ENCODE assay signal across 27 mouse cellular contexts in genomic region chr8:11454228-11454627, GRCm38 (mm10). TPM values are rescaled to one million over a fixed set of nuclear protein-coding genes. Genes with fewer than 3 reads are reported as not detected.
DNase-seq lines count a peak whose midpoint lies in the region; ATAC-seq and TF ChIP-seq lines count a peak whose summit lies in the region.
"Had no signal": no experiment of that assay in that cellular context is flagged by ENCODE, and none has a peak within 500 bp of the region (broad histone marks: within the 10 kb centered on the region; RNA-seq: fewer than 3 reads in every experiment).

No protein-coding gene starts in this region.

- peaks cover 19% of the 10 kb centered on the region for H3K27me3 ChIP-seq in hindbrain, embryonic 10.5 days (ENCODE audit: insufficient read depth, poor library complexity, severe bottlenecking)
- no peaks in the 10 kb centered on the region for H3K27me3 ChIP-seq in hindbrain, postnatal 0 days (ENCODE audit: insufficient read depth, low read length)
- H3K27me3 ChIP-seq in midbrain, embryonic 14.5 days (ENCODE audit: control insufficient read depth, insufficient read depth, low read length), result no peaks in the 10 kb centered on the region
- H3K27me3 ChIP-seq in midbrain, postnatal 0 days (ENCODE audit: insufficient read depth, low read length), result no peaks in the 10 kb centered on the region
- H3K27me3 ChIP-seq in embryonic facial prominence, embryonic 10.5 days (replicated peaks; ENCODE audit: low read depth, poor library complexity, severe bottlenecking), result peaks cover 14% of the 10 kb centered on the region
- H3K27me3 ChIP-seq: CH12.LX; forebrain, embryonic 12.5 days; forebrain, embryonic 15.5 days; heart, embryonic 13.5 days; hindbrain, embryonic 15.5 days; intestine, embryonic 15.5 days had no signal

- H3K27ac ChIP-seq in hindbrain, embryonic 10.5 days, result peak overlapping the region; percentile 46
- H3K27ac ChIP-seq in hindbrain, postnatal 0 days, result no peak overlapping the region
- H3K27ac ChIP-seq in midbrain, embryonic 14.5 days (replicated peaks; ENCODE audit: low read depth, low read length), result no peak overlapping the region
- no peak overlapping the region for H3K27ac ChIP-seq in midbrain, postnatal 0 days (ENCODE audit: low read depth, low read length)
- H3K27ac ChIP-seq in embryonic facial prominence, embryonic 10.5 days (replicated peaks), result peak overlapping the region; percentile 5; the same call in 1 of the 2 replicates
- H3K27ac ChIP-seq: forebrain, embryonic 12.5 days; forebrain, embryonic 15.5 days; heart, adult 2 months; heart, embryonic 10.5 days; heart, embryonic 13.5 days; hindbrain, embryonic 12.5 days; hindbrain, embryonic 15.5 days; intestine, embryonic 15.5 days had no signal

- DNase-seq in hindbrain, embryonic 10.5 days (ENCODE audit: low spot score), result peak; percentile 15
- DNase-seq in hindbrain, postnatal 0 days (ENCODE audit: low spot score), result no peak
- peak; percentile 16 for DNase-seq in midbrain, embryonic 14.5 days
- no peak for DNase-seq in midbrain, postnatal 0 days (ENCODE audit: low spot score)
- DNase-seq in embryonic facial prominence, embryonic 10.5 days (ENCODE audit: low spot score), result peak; percentile 21
- no peak for DNase-seq in cerebellum, adult 8-10 months
- DNase-seq: adrenal gland, adult 2 months; adrenal gland, postnatal 14 days; B cell, adult 2 months; cerebellum, adult 11 months; cerebellum, adult 2 months; cerebellum, postnatal 10 days; cerebellum, postnatal 36 days; embryo, embryonic 11 days; gastrocnemius, postnatal 10 days; gastrocnemius, postnatal 36 days; heart, adult 2 months; heart, postnatal 14 days; heart, postnatal 4 days had no signal

- no peaks in the 10 kb centered on the region for H3K9me3 ChIP-seq in hindbrain, embryonic 10.5 days
- no peaks in the 10 kb centered on the region for H3K9me3 ChIP-seq in hindbrain, postnatal 0 days (ENCODE audit: low read length)
- no peaks in the 10 kb centered on the region for H3K9me3 ChIP-seq in midbrain, embryonic 14.5 days (ENCODE audit: control insufficient read depth, low read length)
- H3K9me3 ChIP-seq in midbrain, postnatal 0 days (ENCODE audit: low read length), result no peaks in the 10 kb centered on the region
- H3K9me3 ChIP-seq in embryonic facial prominence, embryonic 10.5 days, result no peaks in the 10 kb centered on the region
- H3K9me3 ChIP-seq: forebrain, embryonic 12.5 days; forebrain, embryonic 15.5 days; heart, embryonic 10.5 days; heart, embryonic 13.5 days; hindbrain, embryonic 12.5 days; hindbrain, embryonic 15.5 days; intestine, embryonic 15.5 days had no signal

- H3K4me2 ChIP-seq in hindbrain, postnatal 0 days (ENCODE audit: low read depth, low read length), result no peak overlapping the region
- H3K4me2 ChIP-seq in midbrain, embryonic 14.5 days (ENCODE audit: low read length), result no peak overlapping the region
- H3K4me2 ChIP-seq in midbrain, postnatal 0 days (ENCODE audit: low read depth, low read length, poor library complexity, severe bottlenecking), result no peak overlapping the region
- H3K4me2 ChIP-seq: forebrain, embryonic 12.5 days; forebrain, embryonic 15.5 days; heart, embryonic 13.5 days; hindbrain, embryonic 12.5 days; hindbrain, embryonic 15.5 days; intestine, embryonic 15.5 days had no signal

- no peaks in the 10 kb centered on the region for H3K36me3 ChIP-seq in hindbrain, embryonic 10.5 days
- no peaks in the 10 kb centered on the region for H3K36me3 ChIP-seq in hindbrain, postnatal 0 days (ENCODE audit: insufficient read depth, low read length)
- H3K36me3 ChIP-seq in midbrain, embryonic 14.5 days (ENCODE audit: control insufficient read depth, insufficient read depth, low read length), result no peaks in the 10 kb centered on the region
- H3K36me3 ChIP-seq in midbrain, postnatal 0 days (ENCODE audit: insufficient read depth, low read length), result no peaks in the 10 kb centered on the region
- H3K36me3 ChIP-seq in embryonic facial prominence, embryonic 10.5 days (replicated peaks), result no peaks in the 10 kb centered on the region
- H3K36me3 ChIP-seq: forebrain, embryonic 12.5 days; forebrain, embryonic 15.5 days; hindbrain, embryonic 12.5 days; hindbrain, embryonic 15.5 days; intestine, embryonic 15.5 days had no signal

- H3K4me3 ChIP-seq in hindbrain, embryonic 10.5 days, result no peak overlapping the region
- no peak overlapping the region for H3K4me3 ChIP-seq in hindbrain, postnatal 0 days (ENCODE audit: low read length)
- no peak overlapping the region for H3K4me3 ChIP-seq in midbrain, embryonic 14.5 days (replicated peaks; ENCODE audit: low read depth, low read length)
- H3K4me3 ChIP-seq in midbrain, postnatal 0 days (ENCODE audit: low read depth, low read length), result no peak overlapping the region
- no peak overlapping the region for H3K4me3 ChIP-seq in embryonic facial prominence, embryonic 10.5 days
- H3K4me3 ChIP-seq: forebrain, embryonic 12.5 days; forebrain, embryonic 15.5 days; heart, adult 2 months; heart, embryonic 10.5 days; heart, embryonic 13.5 days; hindbrain, embryonic 12.5 days; hindbrain, embryonic 15.5 days; intestine, embryonic 15.5 days had no signal

- no peak overlapping the region for H3K9ac ChIP-seq in hindbrain, postnatal 0 days (replicated peaks; ENCODE audit: low read length)
- H3K9ac ChIP-seq in midbrain, embryonic 14.5 days (replicated peaks; ENCODE audit: low read length), result no peak overlapping the region
- H3K9ac ChIP-seq in midbrain, postnatal 0 days (replicated peaks; ENCODE audit: low read length, poor library complexity, severe bottlenecking), result no peak overlapping the region
- H3K9ac ChIP-seq: forebrain, embryonic 12.5 days; forebrain, embryonic 15.5 days; heart, embryonic 13.5 days; hindbrain, embryonic 12.5 days; hindbrain, embryonic 15.5 days; intestine, embryonic 15.5 days had no signal

- WGBS in hindbrain, embryonic 10.5 days, result 47% methylated on average over 12 of the region's 12 CpGs
- WGBS in hindbrain, postnatal 0 days, result 42% methylated on average over 12 of the region's 12 CpGs
- 22% methylated on average over 12 of the region's 12 CpGs for WGBS in midbrain, embryonic 14.5 days
- 29% methylated on average over 12 of the region's 12 CpGs for WGBS in midbrain, postnatal 0 days
- 46% methylated on average over 12 of the region's 12 CpGs for WGBS in embryonic facial prominence, embryonic 10.5 days

- TF ChIP-seq CTCF in hindbrain, postnatal 0 days (IDR thresholded peaks at IDR 0.05; ENCODE audit: low read depth), result no peak
- no peak for TF ChIP-seq CTCF in midbrain, postnatal 0 days (IDR thresholded peaks at IDR 0.05)

- peaks cover 56% of the 10 kb centered on the region for H3K4me1 ChIP-seq in hindbrain, embryonic 10.5 days (replicated peaks)
- peaks cover 4% of the 10 kb centered on the region; the same call in 1 of the 2 replicates for H3K4me1 ChIP-seq in hindbrain, postnatal 0 days (ENCODE audit: insufficient read depth, low read length)
- peaks cover 12% of the 10 kb centered on the region; the same call in 1 of the 2 replicates for H3K4me1 ChIP-seq in midbrain, embryonic 14.5 days (ENCODE audit: control insufficient read depth, insufficient read depth, low read length)
- no peaks in the 10 kb centered on the region for H3K4me1 ChIP-seq in midbrain, postnatal 0 days (ENCODE audit: insufficient read depth, low read length)
- peaks cover 60% of the 10 kb centered on the region for H3K4me1 ChIP-seq in embryonic facial prominence, embryonic 10.5 days
- H3K4me1 ChIP-seq: hindbrain, embryonic 15.5 days had no signal

- no peak for ATAC-seq in hindbrain, postnatal 0 days
- ATAC-seq in midbrain, embryonic 14.5 days (ENCODE audit: low FRiP score, low TSS enrichment), result no peak
- ATAC-seq in midbrain, postnatal 0 days (ENCODE audit: low FRiP score), result no peak
- ATAC-seq: forebrain, embryonic 15.5 days; intestine, embryonic 15.5 days had no signal

RNA-seq across cellular contexts. Expression of gene Rab20, which starts 24.3 kb away (rescaled TPM):
- polyA plus RNA-seq in hindbrain, embryonic 10.5 days (2016; fragmentation: Nextera tagmentation; extraction: Ambion mirVana), result 1.0 and 1.9 TPM in 2 replicates
- 0.58 and 4.7 TPM in 2 replicates for total RNA-seq in hindbrain, postnatal 0 days (2014; rRNA removed)
- 2.2 and 3.1 TPM in 2 replicates for polyA plus RNA-seq in hindbrain, postnatal 0 days (2015; fragmentation: Nextera tagmentation; extraction: Ambion mirVana)
- polyA plus RNA-seq in midbrain, embryonic 14.5 days (2014; fragmentation: Nextera tagmentation; extraction: Ambion mirVana), result 0.25 and 0.31 TPM in 2 replicates
- 0.28 and 0.60 TPM in 2 replicates for total RNA-seq in midbrain, postnatal 0 days (2014; rRNA removed)
- polyA plus RNA-seq in midbrain, postnatal 0 days (2015; fragmentation: Nextera tagmentation; extraction: Ambion mirVana), result 0.58 and 0.72 TPM in 2 replicates
- polyA plus RNA-seq in embryonic facial prominence, embryonic 10.5 days (2016; fragmentation: Nextera tagmentation; extraction: Ambion mirVana), result 1.4 and 2.5 TPM in 2 replicates

RNA-seq across cellular contexts. Expression of gene Naxd, which starts 43.1 kb away (rescaled TPM):
- polyA plus RNA-seq in hindbrain, embryonic 10.5 days (2016; fragmentation: Nextera tagmentation; extraction: Ambion mirVana), result 110 and 127 TPM in 2 replicates
- total RNA-seq in hindbrain, postnatal 0 days (2014; rRNA removed), result 86.9 and 115 TPM in 2 replicates
- polyA plus RNA-seq in hindbrain, postnatal 0 days (2015; fragmentation: Nextera tagmentation; extraction: Ambion mirVana), result 125 and 129 TPM in 2 replicates
- polyA plus RNA-seq in midbrain, embryonic 14.5 days (2014; fragmentation: Nextera tagmentation; extraction: Ambion mirVana), result 130 and 150 TPM in 2 replicates
- total RNA-seq in midbrain, postnatal 0 days (2014; rRNA removed), result 88.6 and 89.7 TPM in 2 replicates
- 106 and 118 TPM in 2 replicates for polyA plus RNA-seq in midbrain, postnatal 0 days (2015; fragmentation: Nextera tagmentation; extraction: Ambion mirVana)
- polyA plus RNA-seq in embryonic facial prominence, embryonic 10.5 days (2016; fragmentation: Nextera tagmentation; extraction: Ambion mirVana), result 106 and 114 TPM in 2 replicates

Comparison
In these comparisons a context has a peak if more than half of its experiments do, and no peak if none do; other contexts are left out.
1. DNase-seq: peak in hindbrain, embryonic 10.5 days (single experiment), midbrain, embryonic 14.5 days (single experiment) and embryonic facial prominence, embryonic 10.5 days (single experiment); none in hindbrain, postnatal 0 days (single experiment), midbrain, postnatal 0 days (single experiment) and cerebellum, adult 8-10 months (single experiment).
2. H3K27ac ChIP-seq: peak in hindbrain, embryonic 10.5 days (single experiment) and embryonic facial prominence, embryonic 10.5 days (single experiment); none in hindbrain, postnatal 0 days (single experiment), midbrain, embryonic 14.5 days (single experiment) and midbrain, postnatal 0 days (single experiment).